Mouse (Mus musculus) thymus, adult 2 months (tissue): ENCODE data around the gene Ripor3.

Experiments used
- CTCF ChIP-seq: fragments of 200-500 bp; IDR thresholded peaks from 2 replicates; pipeline ENCODE4 v1.5.1; 2012; ENCODE audit warnings: mild to moderate bottlenecking, control low read depth, low read length, moderate library complexity, borderline replicate concordance; ENCODE audit not compliant: control insufficient read depth, poor library complexity, insufficient read depth; ENCODE audit errors: extremely low read depth
- POLR2A ChIP-seq: fragments of 200-500 bp; IDR thresholded peaks from 2 replicates; pipeline ENCODE4 v1.6.1; 2012; ENCODE audit warnings: mild to moderate bottlenecking, low read length, control low read depth, moderate library complexity; ENCODE audit not compliant: control insufficient read depth, poor library complexity, insufficient read depth; ENCODE audit errors: extremely low read depth

GRCm38 (mm10) chr2:167953819-167954218 is 56.6 kb downstream of the Ripor3 start:
- no peak for TF ChIP-seq POLR2A
- no peak for TF ChIP-seq CTCF
